Mouse (Mus musculus) embryonic fibroblast, embryonic 13.5 days (primary cell): Measurements from ENCODE around the gene Unc5b.

Experiments
- CTCF ChIP-seq: IDR thresholded peaks from 2 replicates; pipeline ENCODE4 v1.5.1; 2011; ENCODE audit warnings: mild to moderate bottlenecking, control low read depth, low read length, moderate library complexity, borderline replicate concordance; ENCODE audit not compliant: insufficient read depth
- POLR2A ChIP-seq: IDR thresholded peaks from 2 replicates; pipeline ENCODE4 v1.6.1; 2011; ENCODE audit warnings: low read depth, mild to moderate bottlenecking, control low read depth, low read length, moderate library complexity

DNA sequence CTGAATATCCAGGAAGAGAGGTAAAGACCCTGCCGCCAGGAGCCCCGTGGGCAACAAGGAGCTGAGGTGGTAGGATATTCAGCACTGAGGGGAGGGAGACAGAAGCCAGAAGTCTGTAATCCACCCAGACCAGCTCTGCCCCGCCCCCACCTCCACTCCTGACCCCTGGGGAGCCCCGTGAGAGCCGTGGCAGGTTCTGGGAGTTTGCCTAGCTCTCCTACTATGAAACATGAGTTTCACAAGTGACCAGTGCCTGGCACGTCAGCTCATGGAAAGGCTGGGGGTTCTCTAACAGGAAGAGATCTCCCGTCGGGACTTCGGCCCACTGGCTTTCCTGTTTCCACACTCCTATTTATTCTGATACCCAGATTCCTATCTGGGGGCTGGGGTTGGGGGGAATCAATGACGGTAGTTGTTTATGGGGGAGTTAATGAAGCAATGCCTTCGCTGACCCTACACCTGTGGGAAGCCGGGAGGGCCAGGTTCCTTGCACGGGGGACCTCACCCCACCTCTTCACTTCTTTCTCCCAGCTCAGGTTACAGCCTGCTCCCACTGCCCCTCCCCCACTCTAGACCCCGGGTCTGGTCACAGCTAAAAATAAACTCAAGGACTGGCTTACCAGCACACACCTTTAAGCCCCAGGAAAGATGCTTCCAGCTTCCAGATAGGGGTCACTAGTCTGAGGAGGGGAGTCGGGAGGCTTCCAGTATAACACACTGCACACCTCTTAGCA, 19.4 kb downstream of the Unc5b start:
- TF ChIP-seq POLR2A (no peak), CTCF (no peak)
